8 mouse cellular contexts compared by ENCODE assay signal in genomic region chr9:21238733-21239464, GRCm38 (mm10). TPM values are rescaled to one million over a fixed set of nuclear protein-coding genes. Genes with fewer than 3 reads are reported as not detected.
DNase-seq lines count a peak whose midpoint lies in the region; ATAC-seq lines count a peak whose summit lies in the region.

Keap1 (minus strand) TSS chr9:21239361.

- WGBS in embryonic facial prominence, embryonic 14.5 days, result under 1% methylated on average over 21 of the region's 90 CpGs

- peaks cover 23% of the 10 kb centered on the region for H3K27me3 ChIP-seq in embryonic facial prominence, embryonic 14.5 days (replicated peaks; ENCODE audit: control insufficient read depth, insufficient read depth, low read length)

- H3K4me1 ChIP-seq in embryonic facial prominence, embryonic 14.5 days (ENCODE audit: control insufficient read depth, insufficient read depth, low read length), result peaks cover 11% of the 10 kb centered on the region

- peak; percentile 89 for ATAC-seq in embryonic facial prominence, embryonic 14.5 days (ENCODE audit: low read depth)
- 0 out of 2 replicates have a peak, but pooled peaks have one; percentile 25 for ATAC-seq in monocyte, adult 5-6 weeks (replicated peaks; ENCODE audit: insufficient number of reproducible peaks, low FRiP score, low TSS enrichment, poor library complexity, severe bottlenecking)

- H3K4me2 ChIP-seq in embryonic facial prominence, embryonic 14.5 days (ENCODE audit: low read depth, low read length), result peak within 1 kb of the TSS; percentile 64

- H3K4me3 ChIP-seq in embryonic facial prominence, embryonic 14.5 days (ENCODE audit: low read depth, low read length), result peak within 1 kb of the TSS; percentile 97

- H3K9me3 ChIP-seq in embryonic facial prominence, embryonic 14.5 days (ENCODE audit: control insufficient read depth, low read length), result 0 out of 2 replicates have a peak, but pooled peaks cover 4% of the 10 kb centered on the region

- H3K27ac ChIP-seq in embryonic facial prominence, embryonic 14.5 days (replicated peaks; ENCODE audit: low read depth, low read length), result peak within 1 kb of the TSS; percentile 92

- H3K36me3 ChIP-seq in embryonic facial prominence, embryonic 14.5 days (ENCODE audit: control insufficient read depth, insufficient read depth, low read length), result peaks cover 30% of the 10 kb centered on the region

- DNase-seq in 3134 (ENCODE audit: extremely low read depth, insufficient read length, low spot score) (peak; percentile 79), liver (peak; percentile 90)
- peak; percentile 89 to 92 for DNase-seq in adrenal gland, postnatal 36 days
- DNase-seq in embryonic facial prominence, embryonic 14.5 days (ENCODE audit: low spot score), result peak; percentile 88
- DNase-seq in heart, adult 8-10 months (ENCODE audit: low spot score), result peak; percentile 81
- peak; percentile 82 for DNase-seq in kidney, adult 9 months
- DNase-seq in spleen, postnatal 36 days (ENCODE audit: low spot score in 2 of 2), result peak; percentile 83

- peak within 1 kb of the TSS; percentile 98 for H3K9ac ChIP-seq in embryonic facial prominence, embryonic 14.5 days (ENCODE audit: low read depth, low read length)

RNA-seq across cellular contexts. Expression of gene Keap1, which starts in this region (rescaled TPM):
- total RNA-seq in adrenal gland, postnatal 36 days (2021), result 10 to 100 TPM; 45.8 to 46.0 TPM
- polyA plus RNA-seq in embryonic facial prominence, embryonic 14.5 days (2014; fragmentation: Nextera tagmentation; extraction: Ambion mirVana), result 43.0 and 49.6 TPM in 2 replicates
- total RNA-seq in heart, adult 8-10 months (2022), result 10 to 100 TPM; 43.6 to 52.1 (median 45.5) TPM
- total RNA-seq in monocyte, adult 5-6 weeks (2017), result 21.7 to 32.5 TPM (median 22.1 TPM) in 3 replicates

Comparison
In these comparisons a context has a peak if more than half of its experiments do, and no peak if none do; other contexts are left out.
1. Peak in every context shown above with its lines: DNase-seq, ATAC-seq, H3K4me3 ChIP-seq and H3K27ac ChIP-seq.